Mouse (Mus musculus) limb, embryonic 15.5 days (tissue): ENCODE measurements around the gene Eef1akmt3. TPM values are rescaled to one million over a fixed set of nuclear protein-coding genes. Genes with fewer than 3 reads are reported as not detected.

Source experiments
- ATAC-seq: fragments of 200-750 bp; cut with Nextera tagmentation; 2 replicates; pipeline ENCODE4 v1.8.0; 2017; ENCODE audit warnings: low read depth, moderate TSS enrichment; ENCODE audit not compliant: insufficient number of reproducible peaks, low FRiP score, low TSS enrichment
- H3K27ac ChIP-seq: fragments of 300-500 bp; sonication (generic); 2 replicates; pipeline ENCODE4 v1.5.1; 2015; ENCODE audit warnings: moderate library complexity, mild to moderate bottlenecking, inconsistent platforms
- H3K27me3 ChIP-seq: fragments of 300-500 bp; sonication (generic); 2 replicates; pipeline ENCODE4 v1.6.1; 2015; ENCODE audit warnings: inconsistent platforms
- H3K36me3 ChIP-seq: fragments of 300-500 bp; sonication (generic); 2 replicates; pipeline ENCODE4 v1.6.1; 2015; ENCODE audit warnings: inconsistent platforms
- H3K4me1 ChIP-seq: fragments of 300-500 bp; sonication (generic); 2 replicates; pipeline ENCODE4 v1.6.1; 2015; ENCODE audit warnings: inconsistent platforms
- H3K4me2 ChIP-seq: fragments of 300-500 bp; sonication (generic); 2 replicates; pipeline ENCODE4 v1.6.1; 2015; ENCODE audit warnings: mild to moderate bottlenecking, inconsistent platforms
- H3K4me3 ChIP-seq: fragments of 300-500 bp; sonication (generic); 2 replicates; pipeline ENCODE4 v1.5.1; 2015; ENCODE audit warnings: mild to moderate bottlenecking, inconsistent platforms
- H3K9ac ChIP-seq: fragments of 300-500 bp; sonication (generic); 2 replicates; pipeline ENCODE4 v1.6.1; 2015; ENCODE audit warnings: inconsistent platforms
- H3K9me3 ChIP-seq: fragments of 300-500 bp; sonication (generic); 2 replicates; pipeline ENCODE4 v1.6.1; 2016; ENCODE audit warnings: inconsistent platforms
- WGBS: fragments of 180-500 bp; shearing (Covaris S2); methylation state at CpG from one replicate; pipeline ENCODE4 v1.1.7; 2015; 5-methylcytosine and 5-hydroxymethylcytosine counted together
- polyA plus RNA-seq: library from polyadenylated mRNA; unstranded; fragments of >200 nt; fragmentation: Nextera tagmentation; extraction: Ambion mirVana; gene quantifications from 2 replicates; pipeline ENCODE4 v1.2.1, GENCODE M21; 2015

Gene Eef1akmt3
- polyA plus RNA-seq, 1 experiment from 2014 or later, result 2.0 TPM

- ATAC-seq, result no peak
- H3K27me3 ChIP-seq, result peaks cover 16% of the 10 kb centered on the region
- peak overlapping the region; percentile 95 for H3K4me2 ChIP-seq
- no peaks in the 10 kb centered on the region for H3K9me3 ChIP-seq
- peak overlapping the region; percentile 67 for H3K27ac ChIP-seq
- H3K4me1 ChIP-seq, result peaks cover 24% of the 10 kb centered on the region
- WGBS, result 0% methylated on average over 31 of the region's 92 CpGs
- H3K9ac ChIP-seq, result peak overlapping the region; percentile 80
- peaks cover 27% of the 10 kb centered on the region for H3K36me3 ChIP-seq
- peak overlapping the region; percentile 87 for H3K4me3 ChIP-seq
Measured at GRCm38 (mm10) chr10:127059174-127059967, 18.1 kb upstream of the Eef1akmt3 start.

- peak overlapping the region; percentile 87 for H3K4me3 ChIP-seq
- ATAC-seq, result no peak
- H3K4me2 ChIP-seq, result peak overlapping the region; percentile 95
- no peaks in the 10 kb centered on the region for H3K9me3 ChIP-seq
- H3K27me3 ChIP-seq, result peaks cover 16% of the 10 kb centered on the region
- peak overlapping the region; percentile 80; the same call in 1 of the 2 replicates for H3K9ac ChIP-seq
- 8% methylated on average over 8 of the region's 8 CpGs for WGBS
- H3K27ac ChIP-seq, result no peak overlapping the region
- H3K36me3 ChIP-seq, result peaks cover 32% of the 10 kb centered on the region
- peaks cover 23% of the 10 kb centered on the region for H3K4me1 ChIP-seq
Measured at GRCm38 (mm10) chr10:127058708-127059107, 17.4 kb upstream of the Eef1akmt3 start.

- no peak overlapping the region for H3K27ac ChIP-seq
- H3K27me3 ChIP-seq, result peaks cover 16% of the 10 kb centered on the region
- peak overlapping the region; percentile 95 for H3K4me2 ChIP-seq
- H3K9me3 ChIP-seq, result no peaks in the 10 kb centered on the region
- peaks cover 32% of the 10 kb centered on the region for H3K36me3 ChIP-seq
- WGBS, result 1% methylated on average over 9 of the region's 9 CpGs
- peak overlapping the region; percentile 87 for H3K4me3 ChIP-seq
- peaks cover 23% of the 10 kb centered on the region for H3K4me1 ChIP-seq
- no peak overlapping the region for H3K9ac ChIP-seq
- no peak for ATAC-seq
Measured at GRCm38 (mm10) chr10:127058161-127058560, 16.8 kb upstream of the Eef1akmt3 start.

- no peak overlapping the region for H3K9ac ChIP-seq
- H3K4me1 ChIP-seq, result peaks cover 24% of the 10 kb centered on the region
- no peaks in the 10 kb centered on the region for H3K9me3 ChIP-seq
- no peak overlapping the region for H3K4me2 ChIP-seq
- peaks cover 25% of the 10 kb centered on the region for H3K27me3 ChIP-seq
- peaks cover 32% of the 10 kb centered on the region for H3K36me3 ChIP-seq
- WGBS, result 82% methylated on average over 20 of the region's 20 CpGs
- H3K4me3 ChIP-seq, result no peak overlapping the region
- no peak overlapping the region for H3K27ac ChIP-seq
- ATAC-seq, result no peak
Measured at GRCm38 (mm10) chr10:127056490-127056889, 15.2 kb upstream of the Eef1akmt3 start.

- WGBS, result 83% methylated on average over 8 of the region's 8 CpGs
- H3K4me3 ChIP-seq, result no peak overlapping the region
- no peak overlapping the region for H3K27ac ChIP-seq
- no peak for ATAC-seq
- H3K27me3 ChIP-seq, result peaks cover 26% of the 10 kb centered on the region
- peaks cover 32% of the 10 kb centered on the region for H3K36me3 ChIP-seq
- no peak overlapping the region for H3K9ac ChIP-seq
- H3K4me2 ChIP-seq, result no peak overlapping the region
- H3K4me1 ChIP-seq, result peaks cover 28% of the 10 kb centered on the region
- no peaks in the 10 kb centered on the region for H3K9me3 ChIP-seq
Measured at GRCm38 (mm10) chr10:127055406-127055805, 14.1 kb upstream of the Eef1akmt3 start.

GRCm38 (mm10) chr10:127054646-127055045, 13.3 kb upstream of the Eef1akmt3 start:
- 57% methylated on average over 4 of the region's 4 CpGs for WGBS
- Histone ChIP-seq H3K4me1 (peaks cover 31% of the 10 kb centered on the region), H3K4me2 (no peak overlapping the region), H3K36me3 (peaks cover 32% of the 10 kb centered on the region), H3K27ac (no peak overlapping the region), H3K9ac (no peak overlapping the region), H3K27me3 (peaks cover 31% of the 10 kb centered on the region), H3K9me3 (no peaks in the 10 kb centered on the region), H3K4me3 (no peak overlapping the region)
- no peak for ATAC-seq

GRCm38 (mm10) chr10:127050119-127050474, 8.8 kb upstream of the Eef1akmt3 start:
- Histone ChIP-seq H3K27ac (no peak overlapping the region), H3K4me3 (peak overlapping the region; percentile 17; the same call in 1 of the 2 replicates), H3K4me1 (peaks cover 33% of the 10 kb centered on the region), H3K9me3 (no peaks in the 10 kb centered on the region), H3K9ac (no peak overlapping the region), H3K4me2 (no peak overlapping the region), H3K36me3 (peaks cover 19% of the 10 kb centered on the region), H3K27me3 (peaks cover 58% of the 10 kb centered on the region)
- ATAC-seq, result no peak
- 18% methylated on average over 10 of the region's 10 CpGs for WGBS

GRCm38 (mm10) chr10:127049395-127050118, 8.2 kb upstream of the Eef1akmt3 start:
- ATAC-seq, result no peak
- H3K27me3 ChIP-seq, result peaks cover 58% of the 10 kb centered on the region
- H3K27ac ChIP-seq, result no peak overlapping the region
- peak overlapping the region; percentile 25 for H3K4me2 ChIP-seq
- H3K36me3 ChIP-seq, result peaks cover 22% of the 10 kb centered on the region
- no peaks in the 10 kb centered on the region for H3K9me3 ChIP-seq
- H3K4me1 ChIP-seq, result peaks cover 33% of the 10 kb centered on the region
- WGBS, result 2% methylated on average over 29 of the region's 29 CpGs
- H3K9ac ChIP-seq, result 0 out of 2 replicates have a peak overlapping the region, but pooled peaks have one; percentile 5
- peak overlapping the region; percentile 17 for H3K4me3 ChIP-seq

GRCm38 (mm10) chr10:127048608-127049394, 7.5 kb upstream of the Eef1akmt3 start:
- Histone ChIP-seq H3K4me1 (peaks cover 33% of the 10 kb centered on the region), H3K9ac (0 out of 2 replicates have a peak overlapping the region, but pooled peaks have one; percentile 5), H3K4me3 (peak overlapping the region; percentile 17), H3K27ac (no peak overlapping the region), H3K27me3 (peaks cover 58% of the 10 kb centered on the region), H3K36me3 (peaks cover 23% of the 10 kb centered on the region), H3K9me3 (no peaks in the 10 kb centered on the region), H3K4me2 (peak overlapping the region; percentile 25)
- WGBS, result 4% methylated on average over 35 of the region's 35 CpGs
- no peak for ATAC-seq

- H3K9ac ChIP-seq, result 0 out of 2 replicates have a peak within 1 kb of the TSS, but pooled peaks have one; percentile 5
- H3K4me1 ChIP-seq, result peaks cover 37% of the 10 kb centered on the region
- ATAC-seq, result no peak
- peak within 1 kb of the TSS; percentile 25 for H3K4me2 ChIP-seq
- peaks cover 29% of the 10 kb centered on the region for H3K36me3 ChIP-seq
- peak within 1 kb of the TSS; percentile 17 for H3K4me3 ChIP-seq
- H3K27me3 ChIP-seq, result peaks cover 58% of the 10 kb centered on the region
- no peaks in the 10 kb centered on the region for H3K9me3 ChIP-seq
- WGBS, result 40% methylated on average over 5 of the region's 5 CpGs
- H3K27ac ChIP-seq, result no peak within 1 kb of the TSS
Measured at GRCm38 (mm10) chr10:127047954-127048353, 6.6 kb upstream of the Eef1akmt3 start, which contains the start of gene Cyp27b1. Gene Cyp27b1 (plus strand): TSS chr10:127048250.

- no peak overlapping the region for H3K27ac ChIP-seq
- H3K9me3 ChIP-seq, result no peaks in the 10 kb centered on the region
- 0 out of 2 replicates have a peak overlapping the region, but pooled peaks have one; percentile 92 for H3K4me3 ChIP-seq
- H3K36me3 ChIP-seq, result peaks cover 29% of the 10 kb centered on the region
- WGBS, result 87% methylated on average over 6 of the region's 6 CpGs
- no peak overlapping the region for H3K4me2 ChIP-seq
- H3K4me1 ChIP-seq, result peaks cover 15% of the 10 kb centered on the region
- H3K9ac ChIP-seq, result no peak overlapping the region
- no peak for ATAC-seq
- peaks cover 15% of the 10 kb centered on the region for H3K27me3 ChIP-seq
Measured at GRCm38 (mm10) chr10:127043187-127043586, 1.9 kb upstream of the Eef1akmt3 start.
